Mouse (Mus musculus) neural tube, embryonic 14.5 days (tissue): ENCODE measurements at regions not wholly inside any gene's neighbourhood (a gene's known extent, or its start where the extent isn't known, plus 50 kb on each side); places are given as distances from the start of the nearest gene placed in this dataset.

Experiments
- ATAC-seq: fragments of 200-750 bp; cut with Nextera tagmentation; 2 replicates; pipeline ENCODE4 v1.8.0; 2017; ENCODE audit warnings: low read depth, mild to moderate bottlenecking, moderate TSS enrichment, moderate library complexity
- H3K27ac ChIP-seq: fragments of 300-500 bp; sonication (generic); 2 replicates; pipeline ENCODE4 v1.5.1; 2014; ENCODE audit warnings: low read depth, mild to moderate bottlenecking, control low read depth, low read length, moderate library complexity, mixed read lengths
- H3K27me3 ChIP-seq: fragments of 300-500 bp; sonication (generic); 2 replicates; pipeline ENCODE4 v1.6.1; 2014; ENCODE audit warnings: low read length; ENCODE audit not compliant: control insufficient read depth, insufficient read depth
- H3K36me3 ChIP-seq: fragments of 300-500 bp; sonication (generic); 2 replicates; pipeline ENCODE4 v1.6.1; 2014; ENCODE audit warnings: low read length, mixed read lengths; ENCODE audit not compliant: control insufficient read depth, insufficient read depth
- H3K4me1 ChIP-seq: fragments of 300-500 bp; sonication (generic); 2 replicates; pipeline ENCODE4 v1.6.1; 2014; ENCODE audit warnings: low read length; ENCODE audit not compliant: control insufficient read depth, insufficient read depth
- H3K4me2 ChIP-seq: fragments of 300-500 bp; sonication (generic); 2 replicates; pipeline ENCODE4 v1.6.1; 2014; ENCODE audit warnings: mild to moderate bottlenecking, low read depth, low read length, control low read depth
- H3K4me3 ChIP-seq: fragments of 300-500 bp; sonication (generic); 2 replicates; pipeline ENCODE4 v1.5.1; 2014; ENCODE audit warnings: low read depth, low read length, control low read depth, mixed read lengths
- H3K9ac ChIP-seq: fragments of 300-500 bp; sonication (generic); replicated peaks from 2 replicates; pipeline ENCODE4 v1.6.1; 2014; ENCODE audit warnings: low read depth, mild to moderate bottlenecking, control low read depth, low read length, mixed read lengths
- H3K9me3 ChIP-seq: fragments of 300-500 bp; sonication (generic); 2 replicates; pipeline ENCODE4 v1.6.1; 2016; ENCODE audit warnings: low read length; ENCODE audit not compliant: control insufficient read depth
- WGBS: fragments of 180-500 bp; shearing (Covaris S2); extraction: QIAGEN DNeasy Blood & Tissue Kit; methylation state at CpG from one replicate; pipeline ENCODE4 v1.1.7; 2014; 5-methylcytosine and 5-hydroxymethylcytosine counted together

GRCm38 (mm10) chr14:97570274-97570673 lies 599.3 kb downstream of the Dach1 start:
- ATAC-seq = no peak
- H3K36me3 ChIP-seq = no peaks in the 10 kb centered on the region
- H3K4me2 ChIP-seq = no peak overlapping the region
- no peak overlapping the region for H3K27ac ChIP-seq
- no peak overlapping the region for H3K4me3 ChIP-seq
- H3K27me3 ChIP-seq = no peaks in the 10 kb centered on the region
- no peaks in the 10 kb centered on the region for H3K9me3 ChIP-seq
- H3K9ac ChIP-seq = no peak overlapping the region
- 83% methylated on average over 1 of the region's 1 CpGs for WGBS
- H3K4me1 ChIP-seq = no peaks in the 10 kb centered on the region

GRCm38 (mm10) chr14:97560121-97560907 lies 609.3 kb downstream of the Dach1 start:
- peak; percentile 76; the same call in 1 of the 2 replicates for ATAC-seq
- Histone ChIP-seq H3K9me3 (no peaks in the 10 kb centered on the region), H3K4me3 (no peak overlapping the region), H3K4me2 (no peak overlapping the region; the same call in 1 of the 2 replicates), H3K36me3 (no peaks in the 10 kb centered on the region), H3K9ac (no peak overlapping the region), H3K4me1 (no peaks in the 10 kb centered on the region), H3K27ac (peak overlapping the region; percentile 48; the same call in 1 of the 2 replicates), H3K27me3 (no peaks in the 10 kb centered on the region)
- 13% methylated on average over 7 of the region's 7 CpGs for WGBS

DNA sequence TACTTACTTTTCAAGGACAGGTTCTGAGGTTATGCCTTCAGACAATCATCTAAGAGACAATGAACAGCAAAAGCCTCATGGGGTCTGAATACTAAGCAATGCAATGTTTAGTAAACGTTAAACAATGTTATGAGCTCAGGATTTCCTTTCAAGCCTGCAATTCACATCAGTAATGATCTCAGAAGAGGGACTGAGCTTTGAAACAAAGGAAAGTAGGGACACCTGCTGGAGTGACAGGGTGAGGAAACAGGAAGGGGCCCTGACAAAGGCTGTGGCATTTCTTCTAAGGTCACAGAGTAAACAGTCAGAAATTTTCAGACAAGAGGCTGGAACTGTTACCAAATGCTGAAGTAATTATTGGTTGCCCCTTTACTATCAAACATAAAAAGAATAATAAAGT lies 610.0 kb downstream of the Dach1 start:
- Histone ChIP-seq H3K4me3 (no peak overlapping the region), H3K27me3 (no peaks in the 10 kb centered on the region), H3K9me3 (no peaks in the 10 kb centered on the region), H3K27ac (no peak overlapping the region), H3K4me1 (no peaks in the 10 kb centered on the region), H3K9ac (no peak overlapping the region), H3K36me3 (no peaks in the 10 kb centered on the region), H3K4me2 (no peak overlapping the region)
- peak; percentile 70; the same call in 1 of the 2 replicates for ATAC-seq
- WGBS = 0% methylated on average over 1 of the region's 1 CpGs

GRCm38 (mm10) chr14:97558289-97558688 lies 611.3 kb downstream of the Dach1 start:
- H3K4me2 ChIP-seq = no peak overlapping the region
- H3K27ac ChIP-seq = no peak overlapping the region
- H3K36me3 ChIP-seq = no peaks in the 10 kb centered on the region
- no peak overlapping the region for H3K4me3 ChIP-seq
- no peaks in the 10 kb centered on the region for H3K4me1 ChIP-seq
- 85% methylated on average over 2 of the region's 2 CpGs for WGBS
- H3K9me3 ChIP-seq = no peaks in the 10 kb centered on the region
- ATAC-seq = no peak
- no peak overlapping the region for H3K9ac ChIP-seq
- no peaks in the 10 kb centered on the region for H3K27me3 ChIP-seq

GRCm38 (mm10) chr14:97557888-97558287 lies 611.7 kb downstream of the Dach1 start:
- Histone ChIP-seq H3K36me3 (no peaks in the 10 kb centered on the region), H3K9ac (no peak overlapping the region), H3K27ac (no peak overlapping the region), H3K4me2 (no peak overlapping the region), H3K4me3 (no peak overlapping the region), H3K4me1 (no peaks in the 10 kb centered on the region), H3K27me3 (no peaks in the 10 kb centered on the region), H3K9me3 (no peaks in the 10 kb centered on the region)
- ATAC-seq = no peak
- 79% methylated on average over 1 of the region's 1 CpGs for WGBS

DNA sequence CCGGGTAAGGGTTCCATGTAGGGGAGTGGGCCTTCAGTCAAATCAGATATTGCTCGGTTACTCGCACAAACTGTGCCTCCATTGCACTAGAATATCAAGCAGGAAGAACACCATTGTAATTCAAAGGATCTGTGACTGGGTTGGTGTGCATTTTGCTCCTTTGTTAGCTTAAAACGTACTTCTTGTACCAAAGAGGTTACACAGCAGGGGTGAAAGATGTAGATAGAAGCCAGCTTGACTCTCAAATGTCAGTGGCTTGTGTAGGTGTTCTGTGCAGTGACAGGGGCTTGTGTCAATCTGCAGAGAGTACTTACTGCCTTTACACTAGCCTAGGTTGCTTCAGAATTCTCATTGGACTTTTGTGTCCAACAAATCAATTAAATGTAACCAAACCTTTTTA lies 623.3 kb downstream of the Dach1 start:
- H3K27me3 ChIP-seq = no peaks in the 10 kb centered on the region
- no peaks in the 10 kb centered on the region for H3K36me3 ChIP-seq
- H3K4me2 ChIP-seq = no peak overlapping the region
- no peak for ATAC-seq
- H3K9ac ChIP-seq = no peak overlapping the region
- no peaks in the 10 kb centered on the region for H3K4me1 ChIP-seq
- no peaks in the 10 kb centered on the region for H3K9me3 ChIP-seq
- WGBS = 82% methylated on average over 4 of the region's 4 CpGs
- no peak overlapping the region for H3K4me3 ChIP-seq
- H3K27ac ChIP-seq = no peak overlapping the region

DNA sequence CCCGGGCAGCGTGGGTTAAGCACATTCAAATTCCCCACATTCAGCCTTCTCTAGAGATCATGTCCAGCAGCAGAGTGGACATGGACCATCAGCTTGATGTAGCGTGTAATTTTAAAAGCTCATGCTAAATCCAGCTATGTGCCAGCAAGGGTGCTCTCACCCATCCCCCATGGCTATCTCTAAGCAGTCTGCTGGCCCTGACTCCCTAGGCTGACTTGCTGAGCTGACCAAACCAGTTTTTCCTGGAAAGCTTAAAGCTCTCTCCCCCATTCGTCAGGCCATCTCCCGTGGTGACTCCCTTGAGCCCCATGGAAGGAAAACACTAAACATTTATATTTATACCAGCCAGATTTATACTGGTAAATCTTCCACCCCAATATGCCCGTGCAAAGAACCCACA lies 625.3 kb downstream of the Dach1 start:
- Histone ChIP-seq H3K9me3 (no peaks in the 10 kb centered on the region), H3K27me3 (no peaks in the 10 kb centered on the region), H3K36me3 (no peaks in the 10 kb centered on the region), H3K4me2 (no peak overlapping the region), H3K4me1 (no peaks in the 10 kb centered on the region), H3K9ac (no peak overlapping the region), H3K27ac (no peak overlapping the region), H3K4me3 (no peak overlapping the region)
- 73% methylated on average over 6 of the region's 6 CpGs for WGBS
- ATAC-seq = no peak

DNA sequence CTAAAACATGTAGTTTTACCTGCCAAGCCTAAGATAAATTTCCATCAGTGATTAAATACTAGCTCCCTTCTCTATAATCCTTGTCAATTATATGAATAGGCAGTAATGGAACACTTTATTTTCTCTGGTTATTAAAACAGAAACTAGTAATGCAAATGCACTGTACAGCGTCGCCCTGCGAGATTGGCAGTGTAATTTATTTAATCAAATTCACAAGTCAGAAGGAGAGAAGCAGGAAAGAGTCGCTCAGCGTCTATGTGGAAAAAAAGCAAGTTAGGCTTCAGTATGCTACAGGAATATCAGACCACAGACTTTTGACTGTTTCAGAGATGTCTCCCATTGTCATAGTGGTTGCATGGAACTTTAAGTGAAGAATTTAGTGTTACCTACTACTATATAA lies 632.6 kb downstream of the Dach1 start:
- no peaks in the 10 kb centered on the region for H3K36me3 ChIP-seq
- no peak overlapping the region for H3K4me3 ChIP-seq
- 51% methylated on average over 5 of the region's 5 CpGs for WGBS
- ATAC-seq = no peak
- no peaks in the 10 kb centered on the region for H3K27me3 ChIP-seq
- H3K9ac ChIP-seq = no peak overlapping the region
- H3K9me3 ChIP-seq = no peaks in the 10 kb centered on the region
- no peaks in the 10 kb centered on the region for H3K4me1 ChIP-seq
- H3K4me2 ChIP-seq = no peak overlapping the region
- H3K27ac ChIP-seq = no peak overlapping the region

DNA sequence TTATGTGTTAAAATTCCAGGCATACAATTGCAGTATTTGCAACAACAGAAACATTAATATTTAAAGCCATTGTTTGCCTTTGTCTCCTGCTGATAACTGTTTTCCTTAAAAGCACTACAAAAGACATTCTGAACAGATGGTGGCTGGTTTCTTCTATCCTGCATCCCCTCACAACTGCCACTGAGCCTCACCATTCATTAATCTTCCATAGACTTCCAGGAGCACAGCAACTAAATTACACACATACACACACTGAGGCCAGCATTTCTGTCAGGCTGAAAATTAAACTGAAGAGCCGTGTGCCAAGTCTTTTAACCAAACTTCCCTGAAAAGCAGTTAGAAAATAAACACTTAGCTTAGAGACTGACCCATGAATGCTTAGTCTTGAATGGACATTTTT lies 658.2 kb downstream of the Dach1 start:
- Histone ChIP-seq H3K9ac (no peak overlapping the region), H3K4me2 (no peak overlapping the region), H3K27me3 (no peaks in the 10 kb centered on the region), H3K27ac (no peak overlapping the region), H3K4me1 (no peaks in the 10 kb centered on the region), H3K4me3 (no peak overlapping the region), H3K9me3 (no peaks in the 10 kb centered on the region), H3K36me3 (no peaks in the 10 kb centered on the region)
- ATAC-seq = peak; percentile 65; the same call in 1 of the 2 replicates
- 9% methylated on average over 1 of the region's 1 CpGs for WGBS
